Mouse (Mus musculus) myocyte (in vitro differentiated cells): ENCODE results near the gene Afmid.

Source experiments
- CEBPB ChIP-seq: IDR thresholded peaks from 2 replicates; pipeline ENCODE4 v1.6.1; 2011; ENCODE audit warnings: mild to moderate bottlenecking, moderate library complexity; ENCODE audit not compliant: poor library complexity, insufficient read depth, severe bottlenecking
- MAX ChIP-seq: IDR thresholded peaks from one replicate; pipeline ENCODE4 v1.6.1; 2011; ENCODE audit warnings: low read depth, mild to moderate bottlenecking, control low read depth
- MYOD1 ChIP-seq, 3 experiments: IDR thresholded peaks; one replicate each; pipeline ENCODE4 v1.6.1; 2011; ENCODE audit warnings: control low read depth in 2 of 3, low read depth in 2 of 3, mild to moderate bottlenecking in 2 of 3, moderate library complexity in 1 of 3; ENCODE audit not compliant: insufficient read length in 2 of 3, control insufficient read depth in 1 of 3
- POLR2A ChIP-seq: IDR thresholded peaks from one replicate; pipeline ENCODE4 v1.6.1; 2011; ENCODE audit warnings: low read depth, mild to moderate bottlenecking, control low read depth, moderate library complexity; ENCODE audit not compliant: insufficient read length
- SRF ChIP-seq: IDR thresholded peaks from one replicate; pipeline ENCODE4 v1.6.1; 2011; ENCODE audit warnings: low read depth; ENCODE audit not compliant: control insufficient read depth, insufficient read length
- TCF12 ChIP-seq: IDR thresholded peaks from one replicate; pipeline ENCODE4 v1.6.1; 2011; ENCODE audit warnings: mild to moderate bottlenecking, control low read depth; ENCODE audit not compliant: poor library complexity, insufficient read depth, severe bottlenecking
- TCF3 ChIP-seq: IDR thresholded peaks from one replicate; pipeline ENCODE4 v1.6.1; 2011; ENCODE audit warnings: low read depth, control low read depth; ENCODE audit not compliant: insufficient read length

DNA sequence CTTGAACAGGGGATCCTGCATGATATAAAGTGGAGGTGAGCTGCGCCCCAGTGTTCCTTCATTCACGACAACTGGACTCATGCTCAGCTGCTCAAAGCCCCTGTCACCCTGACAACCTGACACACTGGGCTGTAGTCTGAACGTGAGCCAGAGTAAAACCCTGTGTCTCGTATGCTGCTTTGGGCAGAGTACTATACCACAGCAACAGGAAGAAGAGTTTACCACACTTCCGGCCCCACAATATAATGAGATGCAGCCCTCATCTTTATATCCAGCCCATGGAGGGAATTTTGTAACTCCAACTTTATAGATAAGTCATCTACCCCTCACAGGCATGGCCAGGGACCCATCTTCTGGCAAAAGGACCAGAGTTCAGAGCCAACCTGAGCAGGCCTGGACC lies 48.6 kb upstream of the Afmid start:
- TF ChIP-seq MYOD1 (IDR thresholded peaks at IDR 0.05; ENCODE audit: control insufficient read depth in 1 of 3, insufficient read length in 2 of 3, low read depth in 2 of 3) = no peak
- no peak for TF ChIP-seq TCF3
- TF ChIP-seq TCF12 = no peak
- no peak for TF ChIP-seq POLR2A
- no peak for TF ChIP-seq SRF
- no peak for TF ChIP-seq CEBPB
- no peak for TF ChIP-seq MAX
